24 mouse cellular contexts compared by ENCODE assay signal in the genomic region with DNA sequence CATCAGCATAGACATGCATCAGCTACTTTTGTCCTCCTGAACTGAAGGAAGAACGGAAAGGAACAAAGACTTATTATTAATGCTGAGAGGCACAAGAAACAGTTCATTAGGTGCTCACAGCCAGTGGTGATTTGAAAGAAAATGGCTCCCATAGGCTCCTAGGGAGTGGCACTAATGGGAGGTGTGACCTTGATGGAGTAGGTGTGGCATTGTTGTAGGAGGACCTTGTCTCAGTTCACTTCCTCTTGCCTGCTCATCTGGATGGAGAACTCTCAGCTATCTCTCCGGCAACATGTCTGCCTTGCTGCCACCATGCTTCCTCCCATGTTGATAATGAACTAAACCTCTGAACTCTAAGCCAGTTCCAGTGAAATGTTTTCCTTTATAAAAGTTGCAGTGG.
"Had no signal": no experiment of that assay in that cellular context is flagged by ENCODE, and none has a peak within 500 bp of the region (broad histone marks: within the 10 kb centered on the region; RNA-seq: fewer than 3 reads in every experiment).

No protein-coding gene starts in this region.

- H3K36me3 ChIP-seq: heart, embryonic 10.5 days; heart, embryonic 12.5 days; hindbrain, embryonic 13.5 days; hindbrain, embryonic 15.5 days; intestine, embryonic 15.5 days; limb, embryonic 10.5 days; liver, embryonic 13.5 days had no signal

- DNase-seq: gastrocnemius, adult 2 months; gastrocnemius, postnatal 10 days; gastrocnemius, postnatal 25 days; heart, adult 18-20 months; heart, postnatal 10 days; kidney, adult 18-20 months; kidney, adult 8-10 months; kidney, postnatal 10 days; kidney, postnatal 25 days; kidney, postnatal 4 days; liver; liver, embryonic 13.5 days had no signal

- H3K27ac ChIP-seq: gastrocnemius, adult 2 months; heart, embryonic 10.5 days; hindbrain, embryonic 13.5 days; hindbrain, embryonic 15.5 days; hindbrain, postnatal 0 days; intestine, embryonic 15.5 days; layer of hippocampus, adult 2 months; left cerebral cortex, adult 2 months; limb, embryonic 10.5 days; limb, embryonic 12.5 days; liver, embryonic 13.5 days had no signal

- H3K4me3 ChIP-seq: gastrocnemius, adult 2 months; heart, embryonic 10.5 days; heart, embryonic 12.5 days; hindbrain, embryonic 13.5 days; hindbrain, embryonic 15.5 days; intestine, embryonic 15.5 days; layer of hippocampus, adult 2 months; left cerebral cortex, adult 2 months; limb, embryonic 10.5 days; limb, embryonic 12.5 days; liver, embryonic 13.5 days had no signal

- H3K9ac ChIP-seq: heart, embryonic 12.5 days; hindbrain, embryonic 13.5 days; hindbrain, embryonic 15.5 days; intestine, embryonic 15.5 days; limb, embryonic 12.5 days; liver, embryonic 13.5 days had no signal

- H3K4me1 ChIP-seq: heart, embryonic 10.5 days; heart, embryonic 12.5 days; hindbrain, embryonic 13.5 days; hindbrain, embryonic 15.5 days; intestine, embryonic 15.5 days; limb, embryonic 10.5 days; liver, embryonic 13.5 days had no signal

- H3K27me3 ChIP-seq: heart, embryonic 12.5 days; hindbrain, embryonic 13.5 days; hindbrain, embryonic 15.5 days; intestine, embryonic 15.5 days; limb, embryonic 12.5 days; liver, embryonic 13.5 days had no signal

- ATAC-seq: hindbrain, postnatal 0 days; intestine, embryonic 15.5 days; intestine, postnatal 0 days had no signal

- H3K4me2 ChIP-seq: heart, embryonic 12.5 days; hindbrain, embryonic 13.5 days; hindbrain, embryonic 15.5 days; intestine, embryonic 15.5 days; limb, embryonic 12.5 days; liver, embryonic 11.5 days; liver, embryonic 13.5 days had no signal

- H3K9me3 ChIP-seq: heart, embryonic 10.5 days; heart, embryonic 12.5 days; hindbrain, embryonic 13.5 days; hindbrain, embryonic 15.5 days; intestine, embryonic 15.5 days; limb, embryonic 10.5 days; limb, embryonic 12.5 days; liver, embryonic 13.5 days had no signal
